Mouse (Mus musculus) ovary, postnatal 36 days (tissue): Measurements from ENCODE around the gene Pam.

Experiments used
- DNase-seq: peaks from one replicate; pipeline ENCODE4 v3.0.0; 2022; ENCODE audit warnings: low spot score, mixed read lengths

Gene Pam

GRCm38 (mm10) chr1:98079640-98080039 lies 15.8 kb downstream of the Pam start:
- no peak for DNase-seq

GRCm38 (mm10) chr1:98078735-98079134 lies 16.7 kb downstream of the Pam start:
- no peak for DNase-seq

- DNase-seq, result no peak
Measured at GRCm38 (mm10) chr1:98073826-98074225, 21.6 kb downstream of the Pam start.

- no peak for DNase-seq
Measured at GRCm38 (mm10) chr1:98073127-98073526, 22.3 kb downstream of the Pam start.

GRCm38 (mm10) chr1:98072045-98072444 lies 23.4 kb downstream of the Pam start:
- DNase-seq, result no peak

GRCm38 (mm10) chr1:98071436-98071835 lies 24.0 kb downstream of the Pam start:
- DNase-seq, result no peak

GRCm38 (mm10) chr1:98070743-98071325 lies 24.6 kb downstream of the Pam start:
- DNase-seq, result no peak

- DNase-seq, result no peak
Measured at GRCm38 (mm10) chr1:98068177-98068576, 27.3 kb downstream of the Pam start.

- no peak for DNase-seq
Measured at GRCm38 (mm10) chr1:98062074-98062473, 33.4 kb downstream of the Pam start.

- DNase-seq, result no peak
Measured at GRCm38 (mm10) chr1:98059401-98059800, 36.0 kb downstream of the Pam start.

GRCm38 (mm10) chr1:98056996-98057945 lies 38.2 kb downstream of the Pam start:
- DNase-seq, result no peak

- DNase-seq, result no peak
Measured at GRCm38 (mm10) chr1:98056277-98056676, 39.2 kb downstream of the Pam start.

- no peak for DNase-seq
Measured at GRCm38 (mm10) chr1:98055591-98055990, 39.9 kb downstream of the Pam start.

GRCm38 (mm10) chr1:98053994-98054393 lies 41.5 kb downstream of the Pam start:
- no peak for DNase-seq

- no peak for DNase-seq
Measured at GRCm38 (mm10) chr1:98053447-98053846, 42.0 kb downstream of the Pam start.

GRCm38 (mm10) chr1:98052775-98053174 lies 42.7 kb downstream of the Pam start:
- no peak for DNase-seq

GRCm38 (mm10) chr1:98051039-98051438 lies 44.4 kb downstream of the Pam start:
- DNase-seq, result no peak

- DNase-seq, result no peak
Measured at GRCm38 (mm10) chr1:98049756-98050155, 45.7 kb downstream of the Pam start.

- no peak for DNase-seq
Measured at GRCm38 (mm10) chr1:98048218-98048801, 47.1 kb downstream of the Pam start.

GRCm38 (mm10) chr1:98047284-98048217 lies 47.9 kb downstream of the Pam start:
- DNase-seq, result no peak

GRCm38 (mm10) chr1:98042425-98042824 lies 53.0 kb downstream of the Pam start:
- no peak for DNase-seq

GRCm38 (mm10) chr1:98038252-98038651 lies 57.2 kb downstream of the Pam start:
- no peak for DNase-seq
